Mouse (Mus musculus) embryonic facial prominence, embryonic 14.5 days (tissue): ENCODE measurements around the gene Spata46. TPM values are rescaled to one million over a fixed set of nuclear protein-coding genes. Genes with fewer than 3 reads are reported as not detected.

Source experiments
- ATAC-seq: fragments of 200-750 bp; cut with Nextera tagmentation; 2 replicates; pipeline ENCODE4 v1.8.0; 2017; ENCODE audit warnings: low read depth, moderate number of reproducible peaks, moderate TSS enrichment
- DNase-seq: peaks from one replicate; pipeline ENCODE4 v3.0.0-alpha.2; 2015; ENCODE audit warnings: low spot score
- H3K27ac ChIP-seq: fragments of 300-500 bp; sonication (generic); replicated peaks from 2 replicates; pipeline ENCODE4 v1.5.1; 2014; ENCODE audit warnings: low read depth, mild to moderate bottlenecking, low read length, moderate library complexity
- H3K27me3 ChIP-seq: fragments of 300-500 bp; sonication (generic); replicated peaks from 2 replicates; pipeline ENCODE4 v1.6.1; 2014; ENCODE audit warnings: low read length; ENCODE audit not compliant: control insufficient read depth, insufficient read depth
- H3K36me3 ChIP-seq: fragments of 300-500 bp; sonication (generic); 2 replicates; pipeline ENCODE4 v1.6.1; 2014; ENCODE audit warnings: low read length, mixed read lengths; ENCODE audit not compliant: control insufficient read depth, insufficient read depth
- H3K4me1 ChIP-seq: fragments of 300-500 bp; sonication (generic); 2 replicates; pipeline ENCODE4 v1.6.1; 2014; ENCODE audit warnings: antibody characterized with exemption, low read length; ENCODE audit not compliant: control insufficient read depth, insufficient read depth
- H3K4me2 ChIP-seq: fragments of 300-500 bp; sonication (generic); 2 replicates; pipeline ENCODE4 v1.6.1; 2014; ENCODE audit warnings: low read depth, mild to moderate bottlenecking, low read length, moderate library complexity, mixed read lengths
- H3K4me3 ChIP-seq: fragments of 300-500 bp; sonication (generic); 2 replicates; pipeline ENCODE4 v1.5.1; 2014; ENCODE audit warnings: low read depth, mild to moderate bottlenecking, low read length
- H3K9ac ChIP-seq: fragments of 300-500 bp; sonication (generic); 2 replicates; pipeline ENCODE4 v1.6.1; 2014; ENCODE audit warnings: low read depth, mild to moderate bottlenecking, low read length, moderate library complexity, mixed read lengths
- H3K9me3 ChIP-seq: fragments of 300-500 bp; sonication (generic); 2 replicates; pipeline ENCODE4 v1.6.1; 2016; ENCODE audit warnings: low read length; ENCODE audit not compliant: control insufficient read depth
- WGBS: fragments of 180-500 bp; shearing (Covaris S2); extraction: QIAGEN DNeasy Blood & Tissue Kit; methylation state at CpG from one replicate; pipeline ENCODE4 v1.1.7; 2014; 5-methylcytosine and 5-hydroxymethylcytosine counted together
- polyA plus RNA-seq: library from polyadenylated mRNA; unstranded; fragments of >200 nt; fragmentation: Nextera tagmentation; extraction: Ambion mirVana; gene quantifications from 2 replicates; pipeline ENCODE4 v1.2.1, GENCODE M21; 2014

Gene Spata46
- 0.24 and 1.5 TPM in 2 replicates for polyA plus RNA-seq

GRCm38 (mm10) chr1:170308503-170308902 is at the start of gene Spata46:
Gene Spata46 (plus strand): TSS chr1:170308803.
- no peaks in the 10 kb centered on the region for H3K36me3 ChIP-seq

GRCm38 (mm10) chr1:170270281-170270680 is 38.3 kb upstream of the Spata46 start:
- H3K4me3 ChIP-seq, result no peak overlapping the region
- no peaks in the 10 kb centered on the region for H3K4me1 ChIP-seq
- no peak overlapping the region for H3K9ac ChIP-seq
- 81% methylated on average over 6 of the region's 6 CpGs for WGBS
- ATAC-seq, result no peak
- peaks cover 8% of the 10 kb centered on the region for H3K9me3 ChIP-seq
- no peaks in the 10 kb centered on the region for H3K36me3 ChIP-seq
- no peaks in the 10 kb centered on the region for H3K27me3 ChIP-seq
- no peak overlapping the region for H3K27ac ChIP-seq
- DNase-seq, result no peak
- H3K4me2 ChIP-seq, result no peak overlapping the region

More at GRCm38 (mm10) chr1:170308503-170308902, at the start of gene Spata46:
- H3K4me3 ChIP-seq, result no peak within 1 kb of the TSS
- 83% methylated on average over 4 of the region's 4 CpGs for WGBS
- H3K9ac ChIP-seq, result no peak within 1 kb of the TSS
- DNase-seq (no peak), ATAC-seq (no peak)
- H3K4me2 ChIP-seq, result no peak within 1 kb of the TSS
- H3K4me1 ChIP-seq, result no peaks in the 10 kb centered on the region
- H3K27ac ChIP-seq, result no peak within 1 kb of the TSS
- H3K9me3 ChIP-seq, result no peaks in the 10 kb centered on the region
- no peaks in the 10 kb centered on the region for H3K27me3 ChIP-seq

- Histone ChIP-seq H3K4me3 (no peak overlapping the region), H3K4me2 (no peak overlapping the region), H3K9me3 (peaks cover 8% of the 10 kb centered on the region), H3K27me3 (no peaks in the 10 kb centered on the region), H3K27ac (no peak overlapping the region), H3K36me3 (no peaks in the 10 kb centered on the region), H3K4me1 (no peaks in the 10 kb centered on the region), H3K9ac (no peak overlapping the region)
- no peak for DNase-seq
- WGBS, result 81% methylated on average over 4 of the region's 4 CpGs
- no peak for ATAC-seq
These were observed 37.9 kb upstream of the Spata46 start for GRCm38 (mm10) chr1:170270696-170271095.

GRCm38 (mm10) chr1:170273252-170273651 is 35.4 kb upstream of the Spata46 start:
- Histone ChIP-seq H3K4me2 (no peak overlapping the region), H3K9ac (no peak overlapping the region), H3K27ac (no peak overlapping the region), H3K27me3 (no peaks in the 10 kb centered on the region), H3K9me3 (no peaks in the 10 kb centered on the region), H3K36me3 (no peaks in the 10 kb centered on the region), H3K4me3 (no peak overlapping the region), H3K4me1 (no peaks in the 10 kb centered on the region)
- ATAC-seq (no peak), DNase-seq (no peak)

GRCm38 (mm10) chr1:170277016-170277415 is 31.6 kb upstream of the Spata46 start, which contains the start of gene Sh2d1b1:
Gene Sh2d1b1 (plus strand): TSS chr1:170277320.
- ATAC-seq (no peak), DNase-seq (no peak)
- no peak within 1 kb of the TSS for H3K27ac ChIP-seq
- no peaks in the 10 kb centered on the region for H3K27me3 ChIP-seq
- H3K36me3 ChIP-seq, result no peaks in the 10 kb centered on the region
- H3K4me3 ChIP-seq, result no peak within 1 kb of the TSS
- no peaks in the 10 kb centered on the region for H3K9me3 ChIP-seq
- no peaks in the 10 kb centered on the region for H3K4me1 ChIP-seq
- H3K4me2 ChIP-seq, result no peak within 1 kb of the TSS
- WGBS, result 83% methylated on average over 2 of the region's 3 CpGs
- no peak within 1 kb of the TSS for H3K9ac ChIP-seq

- no peak for ATAC-seq
- H3K27me3 ChIP-seq, result no peaks in the 10 kb centered on the region
- no peak overlapping the region for H3K27ac ChIP-seq
- H3K4me2 ChIP-seq, result no peak overlapping the region
- no peak overlapping the region for H3K4me3 ChIP-seq
- H3K9ac ChIP-seq, result no peak overlapping the region
- 81% methylated on average over 4 of the region's 4 CpGs for WGBS
- DNase-seq, result no peak
- H3K9me3 ChIP-seq, result no peaks in the 10 kb centered on the region
- no peaks in the 10 kb centered on the region for H3K4me1 ChIP-seq
- no peaks in the 10 kb centered on the region for H3K36me3 ChIP-seq
These were observed 26.0 kb upstream of the Spata46 start for GRCm38 (mm10) chr1:170282415-170283129.

GRCm38 (mm10) chr1:170292239-170292951 is 16.2 kb upstream of the Spata46 start:
- 34% methylated on average over 9 of the region's 9 CpGs for WGBS
- Histone ChIP-seq H3K9me3 (no peaks in the 10 kb centered on the region), H3K27me3 (no peaks in the 10 kb centered on the region), H3K4me3 (no peak overlapping the region; the same call in 1 of the 2 replicates), H3K27ac (no peak overlapping the region), H3K9ac (peak overlapping the region; percentile 42; the same call in 1 of the 2 replicates), H3K4me1 (no peaks in the 10 kb centered on the region), H3K36me3 (no peaks in the 10 kb centered on the region), H3K4me2 (peak overlapping the region; percentile 35; the same call in 1 of the 2 replicates)
- peak; percentile 87 for DNase-seq
- 0 out of 2 replicates have a peak, but pooled peaks have one; percentile 62 for ATAC-seq

GRCm38 (mm10) chr1:170293257-170293656 is 15.3 kb upstream of the Spata46 start:
- Histone ChIP-seq H3K4me1 (no peaks in the 10 kb centered on the region), H3K9me3 (no peaks in the 10 kb centered on the region), H3K4me3 (no peak overlapping the region), H3K27ac (no peak overlapping the region), H3K9ac (no peak overlapping the region), H3K36me3 (no peaks in the 10 kb centered on the region), H3K27me3 (no peaks in the 10 kb centered on the region), H3K4me2 (no peak overlapping the region)
- DNase-seq (no peak), ATAC-seq (no peak)
- WGBS, result 70% methylated on average over 5 of the region's 5 CpGs
